Mouse (Mus musculus) ES-Bruce4 (cell line): ENCODE measurements at regions not wholly inside any gene's neighbourhood (a gene's known extent, or its start where the extent isn't known, plus 50 kb on each side); places are given as distances from the start of the nearest gene placed in this dataset.

Experiments
- H3K27ac ChIP-seq: 2 replicates; pipeline ENCODE4 v1.5.1; 2012; ENCODE audit warnings: low read length, inconsistent platforms; ENCODE audit not compliant: insufficient read depth
- H3K27me3 ChIP-seq: 2 replicates; pipeline ENCODE4 v1.6.1; 2012; ENCODE audit warnings: mild to moderate bottlenecking, low read length, inconsistent platforms; ENCODE audit not compliant: control insufficient read depth, poor library complexity, insufficient read depth, severe bottlenecking
- H3K36me3 ChIP-seq: 2 replicates; pipeline ENCODE4 v1.6.1; 2012; ENCODE audit warnings: inconsistent platforms, mild to moderate bottlenecking, low read length, moderate library complexity; ENCODE audit not compliant: control insufficient read depth, poor library complexity, insufficient read depth, severe bottlenecking
- H3K4me1 ChIP-seq: one replicate; pipeline ENCODE4 v1.8.1; 2011; ENCODE audit warnings: low read length; ENCODE audit not compliant: control insufficient read depth, insufficient read depth
- H3K4me3 ChIP-seq: 2 replicates; pipeline ENCODE4 v1.5.1; 2011; ENCODE audit warnings: low read depth, mild to moderate bottlenecking, low read length
- H3K9ac ChIP-seq: 2 replicates; pipeline ENCODE4 v1.6.1; 2012; ENCODE audit warnings: low read depth, mild to moderate bottlenecking, inconsistent platforms; ENCODE audit not compliant: poor library complexity, severe bottlenecking
- H3K9me3 ChIP-seq: replicated peaks from 2 replicates; pipeline ENCODE4 v1.6.1; 2012; ENCODE audit warnings: mild to moderate bottlenecking, low read length, inconsistent platforms; ENCODE audit not compliant: control insufficient read depth, poor library complexity, insufficient read depth, severe bottlenecking
- CTCF ChIP-seq: IDR thresholded peaks from one replicate; pipeline ENCODE4 v1.8.1; 2011; ENCODE audit warnings: low read depth, low read length
- EP300 ChIP-seq: IDR thresholded peaks from 2 replicates; pipeline ENCODE4 v1.6.1; 2011; ENCODE audit warnings: low read depth, low read length; ENCODE audit not compliant: insufficient read depth
- POLR2A ChIP-seq: IDR thresholded peaks from one replicate; pipeline ENCODE4 v1.8.1; 2011; ENCODE audit warnings: low read length; ENCODE audit not compliant: insufficient read depth

DNA sequence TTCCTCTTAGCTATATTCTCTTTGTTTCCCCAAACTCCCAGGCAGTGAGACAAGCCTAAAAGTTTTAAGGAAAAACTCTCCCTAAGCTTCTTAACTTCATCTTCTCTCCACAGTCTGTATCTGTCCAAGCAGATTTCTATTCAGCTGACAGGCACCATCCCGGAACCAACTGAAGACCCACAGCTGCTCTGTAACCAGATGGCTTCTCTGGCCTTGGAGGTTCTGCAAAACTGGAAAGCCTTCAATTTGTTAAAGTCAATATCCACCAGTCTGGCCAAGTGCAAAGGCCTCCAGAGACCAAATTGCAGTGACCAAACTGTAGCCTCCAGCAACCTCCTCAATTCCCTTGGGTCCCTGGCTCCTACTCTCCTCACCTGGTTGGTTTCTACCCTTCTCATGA lies 614.8 kb upstream of the Stxbp6 start:
- TF ChIP-seq EP300 (no peak), CTCF (no peak), POLR2A (no peak)
- H3K27me3 ChIP-seq = no peaks in the 10 kb centered on the region

DNA sequence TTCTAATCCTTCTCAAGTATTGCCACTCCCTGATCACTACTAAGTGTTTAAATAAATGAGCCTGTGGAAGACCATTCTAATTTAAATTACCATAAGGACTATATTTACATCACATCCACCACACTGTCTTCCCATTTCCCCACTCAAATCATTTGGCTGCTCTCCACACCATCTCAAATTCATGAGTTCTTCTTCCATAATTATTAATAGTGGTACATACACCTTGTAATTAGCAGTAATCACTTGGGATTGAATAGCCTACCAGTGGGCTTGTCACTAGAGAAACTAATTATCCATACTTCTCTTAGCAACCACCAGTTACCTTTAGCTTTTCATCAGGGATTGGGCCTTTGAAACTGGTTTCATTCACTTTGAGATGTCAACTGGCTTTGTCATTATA lies 612.3 kb upstream of the Stxbp6 start:
- Histone ChIP-seq H3K27me3 (no peaks in the 10 kb centered on the region), H3K36me3 (no peaks in the 10 kb centered on the region), H3K4me3 (no peak overlapping the region), H3K9ac (no peak overlapping the region), H3K27ac (no peak overlapping the region), H3K4me1 (no peaks in the 10 kb centered on the region), H3K9me3 (no peaks in the 10 kb centered on the region)
- TF ChIP-seq CTCF (no peak), EP300 (no peak), POLR2A (no peak)

More for the DNA sequence above, 614.8 kb upstream of the Stxbp6 start:
- Histone ChIP-seq H3K4me1 (no peaks in the 10 kb centered on the region), H3K9ac (no peak overlapping the region), H3K9me3 (no peaks in the 10 kb centered on the region), H3K27ac (no peak overlapping the region), H3K4me3 (no peak overlapping the region), H3K36me3 (no peaks in the 10 kb centered on the region)

DNA sequence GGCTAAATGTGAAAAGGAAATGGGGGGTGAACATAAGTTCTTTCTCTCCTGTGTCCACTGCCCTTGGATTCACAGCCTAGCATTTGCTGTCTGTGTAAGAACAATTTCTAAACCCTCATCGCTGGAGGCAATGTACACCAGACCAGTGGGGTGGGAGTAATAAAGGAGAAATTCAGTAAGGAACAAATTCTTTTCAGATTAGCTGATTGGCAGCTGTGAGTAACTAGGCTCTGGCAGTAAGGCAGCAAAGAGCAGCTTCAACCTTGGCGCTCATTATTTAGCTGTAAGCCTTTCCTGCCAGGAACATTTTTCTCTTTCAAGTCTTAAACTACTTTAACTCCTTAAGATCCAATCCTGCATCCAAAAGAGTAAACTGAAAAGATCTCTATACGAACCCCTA lies 597.9 kb upstream of the Stxbp6 start:
- Histone ChIP-seq H3K9ac (no peak overlapping the region), H3K9me3 (no peaks in the 10 kb centered on the region), H3K27me3 (no peaks in the 10 kb centered on the region), H3K4me3 (no peak overlapping the region), H3K27ac (no peak overlapping the region), H3K36me3 (no peaks in the 10 kb centered on the region), H3K4me1 (no peaks in the 10 kb centered on the region)
- no peak for TF ChIP-seq POLR2A
- TF ChIP-seq CTCF = no peak
- TF ChIP-seq EP300 = no peak

DNA sequence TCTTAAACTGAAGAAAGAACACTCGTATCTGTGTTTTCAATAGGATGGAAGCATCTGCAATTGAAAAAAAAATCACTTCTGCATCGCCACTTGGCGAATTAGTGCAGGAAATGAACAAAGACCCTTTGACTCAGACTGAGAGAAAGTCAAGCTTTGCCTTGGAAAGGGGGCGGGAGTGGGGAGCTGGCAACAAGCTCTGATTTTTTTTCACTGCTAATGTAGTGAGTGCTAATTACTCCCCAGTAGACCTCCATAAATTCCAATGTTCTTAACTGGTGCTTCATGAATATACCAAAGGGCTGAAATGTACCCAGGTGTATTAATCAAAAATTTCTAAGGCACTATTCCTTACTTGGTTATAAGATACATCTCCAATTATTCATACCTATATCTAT lies 597.0 kb upstream of the Stxbp6 start:
- no peaks in the 10 kb centered on the region for H3K9me3 ChIP-seq
- no peaks in the 10 kb centered on the region for H3K36me3 ChIP-seq
- TF ChIP-seq EP300 (no peak), POLR2A (no peak), CTCF (no peak)
- no peak overlapping the region for H3K27ac ChIP-seq
- no peak overlapping the region for H3K4me3 ChIP-seq
- H3K4me1 ChIP-seq = no peaks in the 10 kb centered on the region
- no peaks in the 10 kb centered on the region for H3K27me3 ChIP-seq
- H3K9ac ChIP-seq = no peak overlapping the region

DNA sequence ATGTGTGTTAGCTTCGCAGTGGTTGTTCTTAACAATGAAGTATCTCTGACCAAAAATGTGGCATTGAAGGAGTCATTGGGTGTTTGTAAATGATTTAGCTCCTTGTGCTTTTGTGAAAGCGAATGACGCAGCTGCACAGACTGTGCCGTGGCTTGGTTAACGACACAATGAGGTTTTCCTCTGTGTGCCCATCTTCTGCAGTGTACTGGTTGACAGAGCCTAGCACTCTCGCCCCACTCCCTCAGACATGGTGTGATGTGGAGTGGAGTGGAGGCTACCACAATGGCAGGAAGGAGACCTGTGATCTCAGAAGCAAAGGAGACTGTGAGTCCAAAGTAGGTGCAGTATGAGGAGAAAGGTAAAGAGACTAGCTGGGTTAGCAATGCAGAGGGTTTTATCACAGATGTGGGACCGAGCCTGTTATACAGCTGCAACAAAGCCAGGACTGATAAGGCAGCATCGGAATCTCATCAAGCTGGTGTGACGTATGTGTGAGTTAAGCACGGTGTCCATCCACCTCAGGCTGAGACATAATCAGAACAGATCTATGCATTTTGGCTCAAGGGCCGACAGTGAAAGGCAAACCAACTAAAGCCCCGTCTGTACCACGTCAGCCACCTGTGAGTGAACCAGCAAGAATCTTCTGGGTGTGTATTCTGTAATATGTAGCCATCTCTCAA lies 596.5 kb upstream of the Stxbp6 start:
- TF ChIP-seq EP300 = no peak
- TF ChIP-seq CTCF = no peak
- no peak for TF ChIP-seq POLR2A
- no peaks in the 10 kb centered on the region for H3K4me1 ChIP-seq
- no peaks in the 10 kb centered on the region for H3K9me3 ChIP-seq
- H3K4me3 ChIP-seq = no peak overlapping the region
- H3K9ac ChIP-seq = no peak overlapping the region
- H3K27ac ChIP-seq = no peak overlapping the region
- H3K27me3 ChIP-seq = no peaks in the 10 kb centered on the region
- no peaks in the 10 kb centered on the region for H3K36me3 ChIP-seq

DNA sequence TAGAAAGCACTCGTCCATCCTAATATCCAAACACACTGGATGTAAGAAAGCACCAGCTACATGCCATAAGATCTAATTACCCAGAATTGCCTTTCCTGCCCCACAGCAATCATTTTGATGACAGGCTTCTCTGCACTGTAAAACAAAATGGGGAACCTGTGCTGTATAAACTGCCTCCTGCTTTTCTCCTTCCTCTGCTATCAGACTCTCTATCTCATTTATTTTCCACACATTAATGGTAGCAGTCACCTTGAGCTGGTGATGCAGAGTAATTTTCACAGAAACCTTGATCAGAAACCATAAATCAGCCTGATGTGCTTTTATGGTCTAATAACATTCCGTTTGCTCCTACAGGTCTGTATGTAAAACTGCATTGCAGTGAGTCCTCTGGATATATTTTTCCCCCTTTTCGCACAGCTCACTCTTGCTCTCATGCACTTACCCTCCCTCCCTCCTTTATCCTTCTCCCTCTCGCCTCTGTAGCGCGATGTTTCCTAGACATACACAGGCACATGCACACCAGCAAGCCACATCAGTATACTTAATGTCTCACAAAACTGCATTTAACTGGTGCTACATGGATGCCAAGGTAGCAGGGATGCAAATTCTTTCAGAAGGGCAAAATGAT lies 595.9 kb upstream of the Stxbp6 start:
- H3K9me3 ChIP-seq = no peaks in the 10 kb centered on the region
- H3K36me3 ChIP-seq = no peaks in the 10 kb centered on the region
- H3K27ac ChIP-seq = no peak overlapping the region
- TF ChIP-seq CTCF (no peak), EP300 (no peak), POLR2A (no peak)
- no peaks in the 10 kb centered on the region for H3K4me1 ChIP-seq
- H3K9ac ChIP-seq = no peak overlapping the region
- H3K4me3 ChIP-seq = no peak overlapping the region
- no peaks in the 10 kb centered on the region for H3K27me3 ChIP-seq
